25 mouse cellular contexts compared by ENCODE assay signal in the genomic region with DNA sequence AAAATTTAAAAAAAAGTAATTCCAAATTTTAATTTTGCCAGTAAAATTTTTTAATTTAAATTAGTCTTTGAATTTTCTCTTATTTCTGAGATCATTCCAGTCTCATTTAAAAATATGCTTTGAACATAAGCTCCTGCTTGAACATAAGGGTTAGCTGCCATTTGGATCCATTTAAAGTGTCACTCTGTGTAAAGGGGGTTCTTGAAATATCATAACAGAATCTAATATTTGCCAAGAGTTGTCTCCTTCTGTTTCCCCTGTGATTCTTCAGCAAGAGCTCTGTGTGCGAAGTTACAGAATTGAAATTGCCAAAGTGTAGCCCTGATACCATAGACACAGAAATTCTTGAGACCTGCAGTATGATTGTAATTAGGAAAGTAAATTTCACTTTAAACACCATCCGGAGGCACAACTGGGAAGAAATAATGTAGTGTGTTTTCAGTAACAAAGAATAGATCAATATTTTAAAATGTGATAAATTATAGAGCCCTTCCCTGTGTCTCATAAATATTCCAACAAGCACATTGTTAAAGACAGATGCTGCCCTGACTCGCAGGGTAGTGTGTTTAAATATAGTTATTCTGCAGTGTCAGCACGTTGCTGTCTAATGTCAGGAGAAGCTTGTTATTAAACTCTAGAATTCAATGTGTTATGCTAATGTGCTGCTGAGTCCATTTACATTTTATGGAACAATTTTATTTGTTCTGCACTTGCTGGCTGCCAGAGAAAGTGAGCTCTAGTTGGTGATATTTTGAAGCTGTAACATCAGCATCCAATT.
DNase-seq lines count a peak whose midpoint lies in the region; ATAC-seq and TF ChIP-seq lines count a peak whose summit lies in the region.
"Had no signal": no experiment of that assay in that cellular context is flagged by ENCODE, and none has a peak within 500 bp of the region (broad histone marks: within the 10 kb centered on the region; RNA-seq: fewer than 3 reads in every experiment).

No protein-coding gene starts in this region.

- no peak for TF ChIP-seq CTCF in midbrain, postnatal 0 days (IDR thresholded peaks at IDR 0.05)

- no peak overlapping the region for H3K4me3 ChIP-seq in midbrain, embryonic 14.5 days (replicated peaks; ENCODE audit: low read depth, low read length)
- no peak overlapping the region for H3K4me3 ChIP-seq in midbrain, postnatal 0 days (ENCODE audit: low read depth, low read length)
- H3K4me3 ChIP-seq in forebrain, embryonic 16.5 days (replicated peaks; ENCODE audit: low read length): no peak overlapping the region
- no peak overlapping the region for H3K4me3 ChIP-seq in liver, embryonic 12.5 days
- H3K4me3 ChIP-seq: embryonic facial prominence, embryonic 10.5 days; embryonic facial prominence, embryonic 15.5 days; heart, adult 2 months; heart, embryonic 12.5 days; intestine, embryonic 15.5 days; limb, embryonic 13.5 days had no signal

- no peaks in the 10 kb centered on the region for H3K36me3 ChIP-seq in midbrain, embryonic 14.5 days (ENCODE audit: control insufficient read depth, insufficient read depth, low read length)
- H3K36me3 ChIP-seq in midbrain, postnatal 0 days (ENCODE audit: insufficient read depth, low read length): no peaks in the 10 kb centered on the region
- no peaks in the 10 kb centered on the region for H3K36me3 ChIP-seq in forebrain, embryonic 16.5 days (ENCODE audit: control insufficient read depth, insufficient read depth)
- H3K36me3 ChIP-seq in liver, embryonic 12.5 days: no peaks in the 10 kb centered on the region
- H3K36me3 ChIP-seq: embryonic facial prominence, embryonic 10.5 days; embryonic facial prominence, embryonic 15.5 days; heart, embryonic 12.5 days; intestine, embryonic 15.5 days had no signal

- no peak for DNase-seq in frontal cortex, postnatal 10 days (ENCODE audit: low spot score in 2 of 2)
- DNase-seq in midbrain, embryonic 14.5 days: peak; percentile 37
- DNase-seq in midbrain, postnatal 0 days (ENCODE audit: low spot score): no peak
- DNase-seq in brain, adult 2 months (ENCODE audit: low read depth, low spot score): peak; percentile 48
- no peak for DNase-seq in kidney, postnatal 10 days
- DNase-seq: adrenal gland, postnatal 25 days; cerebellum, adult 8-10 months; cerebellum, postnatal 25 days; heart, adult 2 months; heart, postnatal 4 days; kidney, adult 2 months; lung, embryonic 14.5 days; lung, postnatal 14 days; thymus, postnatal 4 days had no signal

- H3K4me1 ChIP-seq in midbrain, embryonic 14.5 days (ENCODE audit: control insufficient read depth, insufficient read depth, low read length): 0 out of 2 replicates have a peak, but pooled peaks cover 6% of the 10 kb centered on the region
- 0 out of 2 replicates have a peak, but pooled peaks cover 3% of the 10 kb centered on the region for H3K4me1 ChIP-seq in midbrain, postnatal 0 days (ENCODE audit: insufficient read depth, low read length)
- peaks cover 27% of the 10 kb centered on the region for H3K4me1 ChIP-seq in forebrain, embryonic 16.5 days (replicated peaks; ENCODE audit: control insufficient read depth, insufficient read depth, low read length)
- no peaks in the 10 kb centered on the region for H3K4me1 ChIP-seq in liver, embryonic 12.5 days
- H3K4me1 ChIP-seq: intestine, embryonic 15.5 days had no signal

- H3K27ac ChIP-seq in midbrain, embryonic 14.5 days (replicated peaks; ENCODE audit: low read depth, low read length): no peak overlapping the region; the same call in 1 of the 2 replicates
- no peak overlapping the region for H3K27ac ChIP-seq in midbrain, postnatal 0 days (ENCODE audit: low read depth, low read length)
- H3K27ac ChIP-seq in forebrain, embryonic 16.5 days (ENCODE audit: low read length): peak overlapping the region; percentile 70
- H3K27ac ChIP-seq in liver, embryonic 12.5 days: no peak overlapping the region
- H3K27ac ChIP-seq: embryonic facial prominence, embryonic 10.5 days; embryonic facial prominence, embryonic 15.5 days; heart, adult 2 months; hindbrain, postnatal 0 days; intestine, embryonic 15.5 days; limb, embryonic 13.5 days had no signal

- H3K27me3 ChIP-seq in midbrain, embryonic 14.5 days (ENCODE audit: control insufficient read depth, insufficient read depth, low read length): no peaks in the 10 kb centered on the region
- no peaks in the 10 kb centered on the region for H3K27me3 ChIP-seq in midbrain, postnatal 0 days (ENCODE audit: insufficient read depth, low read length)
- no peaks in the 10 kb centered on the region for H3K27me3 ChIP-seq in forebrain, embryonic 16.5 days (replicated peaks; ENCODE audit: control insufficient read depth, insufficient read depth, low read length)
- H3K27me3 ChIP-seq in liver, embryonic 12.5 days (replicated peaks): no peaks in the 10 kb centered on the region
- H3K27me3 ChIP-seq: embryonic facial prominence, embryonic 15.5 days; heart, embryonic 12.5 days; intestine, embryonic 15.5 days; limb, embryonic 13.5 days had no signal

- no peaks in the 10 kb centered on the region for H3K9me3 ChIP-seq in midbrain, embryonic 14.5 days (ENCODE audit: control insufficient read depth, low read length)
- H3K9me3 ChIP-seq in midbrain, postnatal 0 days (ENCODE audit: low read length): no peaks in the 10 kb centered on the region
- no peaks in the 10 kb centered on the region for H3K9me3 ChIP-seq in forebrain, embryonic 16.5 days (ENCODE audit: control insufficient read depth, low read length)
- no peaks in the 10 kb centered on the region for H3K9me3 ChIP-seq in liver, embryonic 12.5 days (replicated peaks)
- H3K9me3 ChIP-seq: embryonic facial prominence, embryonic 10.5 days; embryonic facial prominence, embryonic 15.5 days; heart, embryonic 12.5 days; intestine, embryonic 15.5 days; limb, embryonic 13.5 days had no signal

- WGBS in midbrain, embryonic 14.5 days: 49% methylated on average over 4 of the region's 4 CpGs
- WGBS in midbrain, postnatal 0 days: 47% methylated on average over 4 of the region's 4 CpGs
- whole genome bisulfite sequencing in forebrain, embryonic 16.5 days: 29% methylated on average over 4 of the region's 4 CpGs
- 70% methylated on average over 4 of the region's 4 CpGs for WGBS in liver, embryonic 12.5 days (ENCODE audit: insufficient replicate concordance)

- H3K4me2 ChIP-seq in midbrain, embryonic 14.5 days (ENCODE audit: low read length): no peak overlapping the region
- H3K4me2 ChIP-seq in midbrain, postnatal 0 days (ENCODE audit: low read depth, low read length, poor library complexity, severe bottlenecking): no peak overlapping the region
- no peak overlapping the region for H3K4me2 ChIP-seq in forebrain, embryonic 16.5 days (ENCODE audit: low read length)
- no peak overlapping the region for H3K4me2 ChIP-seq in liver, embryonic 12.5 days
- H3K4me2 ChIP-seq: embryonic facial prominence, embryonic 15.5 days; heart, embryonic 12.5 days; intestine, embryonic 15.5 days; limb, embryonic 13.5 days; liver, embryonic 11.5 days; lung, embryonic 14.5 days had no signal

- H3K9ac ChIP-seq in midbrain, embryonic 14.5 days (replicated peaks; ENCODE audit: low read length): no peak overlapping the region
- H3K9ac ChIP-seq in midbrain, postnatal 0 days (replicated peaks; ENCODE audit: low read length, poor library complexity, severe bottlenecking): no peak overlapping the region
- H3K9ac ChIP-seq in forebrain, embryonic 16.5 days (replicated peaks; ENCODE audit: low read depth, low read length): no peak overlapping the region
- H3K9ac ChIP-seq in liver, embryonic 12.5 days: no peak overlapping the region
- H3K9ac ChIP-seq: embryonic facial prominence, embryonic 15.5 days; heart, embryonic 12.5 days; intestine, embryonic 15.5 days; limb, embryonic 13.5 days; lung, embryonic 14.5 days had no signal

- peak; percentile 26; the same call in 1 of the 2 replicates for ATAC-seq in frontal cortex, adult (ENCODE audit: low TSS enrichment)
- ATAC-seq in midbrain, embryonic 14.5 days (ENCODE audit: low FRiP score, low TSS enrichment): no peak
- ATAC-seq in midbrain, postnatal 0 days (ENCODE audit: low FRiP score): no peak
- peak; percentile 81 for ATAC-seq in forebrain, embryonic 16.5 days
- no peak for ATAC-seq in liver, embryonic 12.5 days
- ATAC-seq: CD4-positive, CD25-positive, alpha-beta regulatory T cell, adult 4 months; hindbrain, postnatal 0 days; intestine, embryonic 15.5 days had no signal

Comparison
In these comparisons a context has a peak if more than half of its experiments do, and no peak if none do; other contexts are left out.
1. DNase-seq: peak in midbrain, embryonic 14.5 days (single experiment) and brain, adult 2 months (single experiment); none in frontal cortex, postnatal 10 days (0 of 2), midbrain, postnatal 0 days (single experiment) and kidney, postnatal 10 days (single experiment).
2. ATAC-seq: peak in frontal cortex, adult (single experiment) and forebrain, embryonic 16.5 days (single experiment); none in midbrain, embryonic 14.5 days (single experiment), midbrain, postnatal 0 days (single experiment) and liver, embryonic 12.5 days (single experiment).